Mouse (Mus musculus): ENCODE data around the gene Ttc28.

DNA sequence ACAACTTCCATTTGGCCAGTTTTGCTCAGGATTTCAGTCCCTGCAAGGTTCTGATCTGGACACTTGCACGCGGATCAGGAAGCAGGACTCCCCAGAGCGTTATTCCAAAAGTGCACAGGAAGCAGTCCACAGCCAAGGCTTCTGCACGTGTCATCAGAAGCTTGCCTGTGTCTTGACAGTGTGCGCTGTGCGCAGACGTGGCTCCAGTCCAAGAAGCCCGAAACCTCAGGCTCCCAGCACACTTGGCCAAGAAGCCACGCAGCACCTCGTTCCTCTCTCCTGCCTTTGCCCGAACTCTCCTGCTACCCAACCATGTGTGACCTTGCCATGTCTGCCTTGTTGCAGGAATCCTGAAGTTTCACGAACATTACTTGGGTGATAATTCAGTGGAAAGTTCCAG lies 355.5 kb downstream of the Ttc28 start:
- TF ChIP-seq CTCF (IDR thresholded peaks at IDR 0.05; ENCODE audit: borderline replicate concordance, insufficient read depth, low read depth, low read length): no peak
- no peak for TF ChIP-seq POLR2A (IDR thresholded peaks at IDR 0.05; ENCODE audit: borderline replicate concordance, insufficient read depth, low read length)
